Mouse (Mus musculus) heart, postnatal 0 days (tissue): ENCODE measurements around the gene Utp15. TPM values are rescaled to one million over a fixed set of nuclear protein-coding genes. Genes with fewer than 3 reads are reported as not detected.

Experiments
- ATAC-seq: fragments of 200-750 bp; cut with Nextera tagmentation; 2 replicates; pipeline ENCODE4 v1.8.0; 2017; ENCODE audit warnings: low read depth, moderate number of reproducible peaks, moderate library complexity; ENCODE audit not compliant: insufficient read depth
- DNase-seq: peaks from one replicate; pipeline ENCODE4 v3.0.0-alpha.2; 2016; ENCODE audit warnings: low spot score
- H3K27ac ChIP-seq: fragments of 300-500 bp; sonication (generic); 2 replicates; pipeline ENCODE4 v1.5.1; 2014; ENCODE audit warnings: low read depth, mild to moderate bottlenecking
- H3K27me3 ChIP-seq: fragments of 300-500 bp; sonication (generic); 2 replicates; pipeline ENCODE4 v1.6.1; 2014; ENCODE audit warnings: low read length, mixed read lengths; ENCODE audit not compliant: control insufficient read depth, insufficient read depth
- H3K36me3 ChIP-seq: fragments of 300-500 bp; sonication (generic); replicated peaks from 2 replicates; pipeline ENCODE4 v1.6.1; 2014; ENCODE audit warnings: low read length, mixed read lengths; ENCODE audit not compliant: control insufficient read depth, insufficient read depth
- H3K4me1 ChIP-seq: fragments of 300-500 bp; sonication (generic); 2 replicates; pipeline ENCODE4 v1.6.1; 2014; ENCODE audit warnings: antibody characterized with exemption; ENCODE audit not compliant: control insufficient read depth, insufficient read depth
- H3K4me2 ChIP-seq: fragments of 300-500 bp; sonication (generic); 2 replicates; pipeline ENCODE4 v1.6.1; 2014; ENCODE audit warnings: low read depth, mild to moderate bottlenecking, low read length, moderate library complexity
- H3K4me3 ChIP-seq: fragments of 300-500 bp; sonication (generic); 2 replicates; pipeline ENCODE4 v1.5.1; 2014; ENCODE audit warnings: low read depth, low read length
- H3K9ac ChIP-seq: fragments of 300-500 bp; sonication (generic); replicated peaks from 2 replicates; pipeline ENCODE4 v1.6.1; 2014; ENCODE audit warnings: low read depth, low read length, mixed read lengths
- H3K9me3 ChIP-seq: fragments of 300-500 bp; sonication (generic); replicated peaks from 2 replicates; pipeline ENCODE4 v1.6.1; 2016; ENCODE audit warnings: low read length; ENCODE audit not compliant: control insufficient read depth
- CTCF ChIP-seq: IDR thresholded peaks from 2 replicates; pipeline ENCODE4 v1.5.1; 2016; ENCODE audit warnings: antibody characterized with exemption, control low read depth, low read depth
- EP300 ChIP-seq: IDR thresholded peaks from 2 replicates; pipeline ENCODE4 v1.6.1; 2016; ENCODE audit warnings: antibody characterized with exemption, low read depth
- WGBS: fragments of 180-500 bp; shearing (Covaris S2); extraction: QIAGEN DNeasy Blood & Tissue Kit; methylation state at CpG from one replicate; pipeline ENCODE4 v1.1.7; 2014; 5-methylcytosine and 5-hydroxymethylcytosine counted together
- polyA plus RNA-seq: library from polyadenylated mRNA; unstranded; fragments of >200 nt; fragmentation: Nextera tagmentation; extraction: Ambion mirVana; gene quantifications from 2 replicates; pipeline ENCODE4 v1.2.1, GENCODE M21; 2015
- total RNA-seq: library from RNA; depleted of rRNA; stranded (reverse); fragments of >200 nt; gene quantifications from 2 replicates; pipeline ENCODE4 v1.2.3, GENCODE M21; 2014; ENCODE audit warnings: low replicate concordance

Utp15 gene
- total and polyA plus RNA-seq, 2 experiments from 2014 or later, result 7.7 to 13.9 TPM

- Histone ChIP-seq H3K9me3 (no peaks in the 10 kb centered on the region), H3K36me3 (peaks cover 29% of the 10 kb centered on the region), H3K27ac (no peak overlapping the region), H3K4me3 (no peak overlapping the region), H3K4me2 (no peak overlapping the region), H3K27me3 (no peaks in the 10 kb centered on the region), H3K4me1 (no peaks in the 10 kb centered on the region), H3K9ac (no peak overlapping the region)
- ATAC-seq (no peak), DNase-seq (no peak)
- 32% methylated on average over 5 of the region's 5 CpGs for WGBS
- TF ChIP-seq CTCF (no peak), EP300 (no peak)
Observed at GRCm38 (mm10) chr13:98306393-98306792, 43.6 kb upstream of the Utp15 start.

GRCm38 (mm10) chr13:98305257-98305656 lies 42.4 kb upstream of the Utp15 start:
- H3K27me3 ChIP-seq, result no peaks in the 10 kb centered on the region
- no peak overlapping the region for H3K4me2 ChIP-seq
- no peaks in the 10 kb centered on the region for H3K9me3 ChIP-seq
- H3K9ac ChIP-seq, result no peak overlapping the region
- WGBS, result 89% methylated on average over 9 of the region's 9 CpGs
- no peak overlapping the region for H3K4me3 ChIP-seq
- DNase-seq (no peak), ATAC-seq (no peak)
- peaks cover 18% of the 10 kb centered on the region for H3K36me3 ChIP-seq
- no peak for TF ChIP-seq EP300
- TF ChIP-seq CTCF, result no peak
- no peaks in the 10 kb centered on the region for H3K4me1 ChIP-seq
- H3K27ac ChIP-seq, result no peak overlapping the region

- Histone ChIP-seq H3K27me3 (no peaks in the 10 kb centered on the region), H3K4me2 (peak overlapping the region; percentile 30; the same call in 1 of the 2 replicates), H3K27ac (no peak overlapping the region), H3K4me1 (no peaks in the 10 kb centered on the region), H3K9me3 (no peaks in the 10 kb centered on the region), H3K9ac (no peak overlapping the region), H3K4me3 (no peak overlapping the region), H3K36me3 (no peaks in the 10 kb centered on the region)
- ATAC-seq (peak; percentile 76), DNase-seq (peak; percentile 72)
- TF ChIP-seq EP300 (no peak), CTCF (peak; percentile 78)
- WGBS, result 48% methylated on average over 21 of the region's 21 CpGs
Observed at GRCm38 (mm10) chr13:98298833-98299758, 36.3 kb upstream of the Utp15 start.

GRCm38 (mm10) chr13:98297883-98298482 lies 35.1 kb upstream of the Utp15 start:
- no peak for ATAC-seq

GRCm38 (mm10) chr13:98296072-98296471 lies 33.2 kb upstream of the Utp15 start:
- Histone ChIP-seq H3K4me3 (no peak overlapping the region), H3K9ac (no peak overlapping the region), H3K27me3 (no peaks in the 10 kb centered on the region), H3K9me3 (no peaks in the 10 kb centered on the region), H3K4me2 (no peak overlapping the region), H3K27ac (no peak overlapping the region), H3K4me1 (peaks cover 3% of the 10 kb centered on the region; the same call in 1 of the 2 replicates), H3K36me3 (no peaks in the 10 kb centered on the region)
- DNase-seq (no peak), ATAC-seq (no peak)
- 43% methylated on average over 5 of the region's 5 CpGs for WGBS
- TF ChIP-seq EP300 (no peak), CTCF (no peak)

More at GRCm38 (mm10) chr13:98297883-98298482, 35.1 kb upstream of the Utp15 start:
- H3K9ac ChIP-seq, result no peak overlapping the region
- H3K27me3 ChIP-seq, result no peaks in the 10 kb centered on the region
- no peak for TF ChIP-seq EP300
- TF ChIP-seq CTCF, result no peak
- H3K27ac ChIP-seq, result no peak overlapping the region
- H3K4me2 ChIP-seq, result no peak overlapping the region
- H3K4me1 ChIP-seq, result peaks cover 3% of the 10 kb centered on the region; the same call in 1 of the 2 replicates
- no peak overlapping the region for H3K4me3 ChIP-seq
- H3K36me3 ChIP-seq, result no peaks in the 10 kb centered on the region
- no peaks in the 10 kb centered on the region for H3K9me3 ChIP-seq
- DNase-seq, result no peak
- 89% methylated on average over 6 of the region's 6 CpGs for WGBS
